Mouse (Mus musculus) stomach, postnatal 0 days (tissue): Measurements from ENCODE around the gene Card10. TPM values are rescaled to one million over a fixed set of nuclear protein-coding genes. Genes with fewer than 3 reads are reported as not detected.

Source experiments
- ATAC-seq: fragments of 200-750 bp; cut with Nextera tagmentation; 2 replicates; pipeline ENCODE4 v1.8.0; 2017; ENCODE audit not compliant: low FRiP score, low TSS enrichment
- DNase-seq: peaks from one replicate; pipeline ENCODE4 v3.0.0-alpha.2; 2016; ENCODE audit warnings: low spot score
- H3K27ac ChIP-seq: fragments of 300-500 bp; sonication (generic); replicated peaks from 2 replicates; pipeline ENCODE4 v1.5.1; 2014; ENCODE audit warnings: mild to moderate bottlenecking, control low read depth
- H3K27me3 ChIP-seq: fragments of 300-500 bp; sonication (generic); 2 replicates; pipeline ENCODE4 v1.6.1; 2014; ENCODE audit warnings: low read length; ENCODE audit not compliant: control insufficient read depth, insufficient read depth
- H3K36me3 ChIP-seq: fragments of 300-500 bp; sonication (generic); 2 replicates; pipeline ENCODE4 v1.6.1; 2014; ENCODE audit warnings: low read length, mixed read lengths; ENCODE audit not compliant: control insufficient read depth, insufficient read depth
- H3K4me1 ChIP-seq: fragments of 300-500 bp; sonication (generic); replicated peaks from 2 replicates; pipeline ENCODE4 v1.6.1; 2014; ENCODE audit warnings: antibody characterized with exemption; ENCODE audit not compliant: control insufficient read depth, insufficient read depth
- H3K4me2 ChIP-seq: fragments of 300-500 bp; sonication (generic); replicated peaks from 2 replicates; pipeline ENCODE4 v1.6.1; 2014; ENCODE audit warnings: low read depth, mild to moderate bottlenecking, control low read depth, moderate library complexity
- H3K4me3 ChIP-seq: fragments of 300-500 bp; sonication (generic); 2 replicates; pipeline ENCODE4 v1.5.1; 2014; ENCODE audit warnings: low read depth, low read length, control low read depth
- H3K9ac ChIP-seq: fragments of 300-500 bp; sonication (generic); 2 replicates; pipeline ENCODE4 v1.6.1; 2014; ENCODE audit warnings: mild to moderate bottlenecking, low read length, control low read depth, mixed read lengths
- H3K9me3 ChIP-seq: fragments of 300-500 bp; sonication (generic); 2 replicates; pipeline ENCODE4 v1.6.1; 2016; ENCODE audit warnings: low read length; ENCODE audit not compliant: control insufficient read depth
- CTCF ChIP-seq: IDR thresholded peaks from 2 replicates; pipeline ENCODE4 v1.5.1; 2016; ENCODE audit warnings: antibody characterized with exemption, low read depth, mild to moderate bottlenecking, moderate library complexity
- EP300 ChIP-seq: optimal IDR thresholded peaks from 2 replicates; pipeline ENCODE3; 2016; ENCODE audit warnings: antibody characterized with exemption
- WGBS: fragments of 180-500 bp; shearing (Covaris S2); extraction: QIAGEN DNeasy Blood & Tissue Kit; methylation state at CpG from one replicate; pipeline ENCODE4 v1.1.7; 2014; 5-methylcytosine and 5-hydroxymethylcytosine counted together
- polyA plus RNA-seq: library from polyadenylated mRNA; unstranded; fragments of >200 nt; fragmentation: Nextera tagmentation; extraction: Ambion mirVana; gene quantifications from 2 replicates; pipeline ENCODE4 v1.2.1, GENCODE M21; 2015

The Card10 gene
- polyA plus RNA-seq, 1 experiment from 2014 or later = 2.4 TPM

DNA sequence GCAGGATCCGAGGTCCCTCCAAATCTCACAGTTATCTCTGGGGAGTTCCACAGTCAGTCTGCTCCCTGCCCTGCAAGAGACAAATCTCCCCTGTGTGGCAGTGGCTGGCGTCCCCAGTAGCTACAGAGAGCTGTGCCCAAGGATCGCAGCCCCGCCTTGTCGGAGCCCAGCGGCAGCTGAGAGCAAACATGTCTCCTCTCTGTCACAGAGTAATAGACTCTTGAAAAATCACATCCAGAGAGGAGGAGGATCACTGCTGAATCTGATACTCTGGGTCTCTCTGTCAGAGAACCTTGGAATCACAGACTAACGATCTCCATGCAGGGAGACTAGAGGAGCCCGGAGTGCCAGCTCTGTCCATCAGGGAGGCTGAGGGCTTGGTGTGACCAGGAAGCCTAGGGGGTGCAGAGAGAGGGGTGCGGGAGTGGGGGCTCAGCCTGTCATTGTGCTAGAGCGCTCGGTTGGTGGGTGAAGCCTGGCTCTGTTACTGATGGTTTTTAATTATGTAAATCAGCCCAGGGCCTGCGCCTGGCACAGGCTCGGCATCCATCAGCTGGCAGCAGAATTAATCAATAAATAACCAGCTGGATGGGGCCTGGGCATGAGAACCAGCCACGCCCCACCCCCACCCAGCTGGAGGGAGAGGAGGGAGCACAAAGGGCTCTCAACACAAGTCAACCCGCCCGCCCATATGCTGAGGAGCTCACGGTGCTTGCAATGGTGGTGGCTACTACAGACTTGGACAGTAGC is 67.2 kb downstream of the Card10 start:
- Histone ChIP-seq H3K9me3 (no peaks in the 10 kb centered on the region), H3K36me3 (no peaks in the 10 kb centered on the region), H3K4me1 (no peaks in the 10 kb centered on the region), H3K9ac (no peak overlapping the region), H3K27ac (no peak overlapping the region), H3K4me3 (no peak overlapping the region), H3K4me2 (no peak overlapping the region), H3K27me3 (no peaks in the 10 kb centered on the region)
- ATAC-seq (0 out of 2 replicates have a peak, but pooled peaks have one; percentile 11), DNase-seq (peak; percentile 47)
- WGBS = 21% methylated on average over 17 of the region's 17 CpGs
- TF ChIP-seq EP300 (no peak), CTCF (no peak)

GRCm38 (mm10) chr15:78731830-78732229 is 71.0 kb downstream of the Card10 start:
- Histone ChIP-seq H3K4me2 (no peak overlapping the region), H3K27me3 (no peaks in the 10 kb centered on the region), H3K4me3 (no peak overlapping the region), H3K27ac (no peak overlapping the region), H3K9ac (no peak overlapping the region), H3K9me3 (no peaks in the 10 kb centered on the region), H3K36me3 (no peaks in the 10 kb centered on the region), H3K4me1 (no peaks in the 10 kb centered on the region)
- no peak for ATAC-seq
- no peak for DNase-seq
- TF ChIP-seq EP300 (no peak), CTCF (no peak)
- WGBS = 55% methylated on average over 4 of the region's 4 CpGs

- no peak for ATAC-seq
- Histone ChIP-seq H3K9ac (no peak overlapping the region), H3K4me3 (no peak overlapping the region), H3K27ac (no peak overlapping the region), H3K4me1 (no peaks in the 10 kb centered on the region), H3K4me2 (no peak overlapping the region), H3K36me3 (no peaks in the 10 kb centered on the region), H3K9me3 (no peaks in the 10 kb centered on the region), H3K27me3 (no peaks in the 10 kb centered on the region)
- DNase-seq = no peak
- TF ChIP-seq CTCF (no peak), EP300 (no peak)
- 78% methylated on average over 12 of the region's 12 CpGs for WGBS
Measured at GRCm38 (mm10) chr15:78730315-78731049, 72.4 kb downstream of the Card10 start.

DNA sequence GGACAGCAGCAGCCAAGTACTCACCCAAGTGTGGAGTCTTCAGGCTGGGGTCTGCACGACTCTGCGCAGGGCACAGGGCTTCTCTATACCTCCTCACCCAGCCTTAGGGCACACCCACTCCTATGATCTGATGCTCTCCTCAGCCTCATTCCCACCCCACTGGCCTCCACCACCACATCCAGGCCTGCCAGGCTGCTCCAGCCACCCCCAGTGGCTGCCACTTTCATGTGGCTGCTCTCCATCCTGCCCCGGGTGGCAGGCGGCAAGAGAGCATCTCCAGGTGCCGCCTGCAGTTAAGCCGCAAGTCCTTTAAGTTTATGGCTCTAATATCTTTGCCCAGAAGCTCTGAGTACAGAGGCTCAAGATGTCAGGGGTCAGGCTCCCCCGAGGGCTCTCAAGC is 76.1 kb downstream of the Card10 start:
- TF ChIP-seq EP300 = no peak
- H3K4me2 ChIP-seq = no peak overlapping the region
- WGBS = 70% methylated on average over 7 of the region's 7 CpGs

More for the DNA sequence above, 76.1 kb downstream of the Card10 start:
- no peak for DNase-seq
- Histone ChIP-seq H3K9ac (no peak overlapping the region), H3K9me3 (no peaks in the 10 kb centered on the region), H3K4me1 (no peaks in the 10 kb centered on the region), H3K4me3 (no peak overlapping the region), H3K27me3 (no peaks in the 10 kb centered on the region), H3K36me3 (no peaks in the 10 kb centered on the region), H3K27ac (no peak overlapping the region)
- no peak for ATAC-seq

Other genes starting within 250 kb of the Card10 start
- 6.4 and 8.0 TPM in 2 replicates for gene Rac2, start 230.3 kb downstream of the Card10 start, polyA plus RNA-seq
- gene Cyth4, start 206.0 kb downstream of the Card10 start, polyA plus RNA-seq = 5.2 and 5.8 TPM in 2 replicates
- gene Elfn2, start 84.3 kb downstream of the Card10 start, polyA plus RNA-seq = 0.06 and 0.11 TPM in 2 replicates
- 5.6 and 7.2 TPM in 2 replicates for gene Mfng, start 29.6 kb downstream of the Card10 start, polyA plus RNA-seq
- 37.7 and 45.4 TPM in 2 replicates for gene Cdc42ep1, start 39.6 kb upstream of the Card10 start, polyA plus RNA-seq
- 39.4 and 39.5 TPM in 2 replicates for gene Lgals2, start 52.5 kb upstream of the Card10 start, polyA plus RNA-seq
- 35.6 and 39.3 TPM in 2 replicates for gene Gga1, start 74.1 kb upstream of the Card10 start, polyA plus RNA-seq
- gene Gm49510, start 96.6 kb upstream of the Card10 start, polyA plus RNA-seq = 0.27 and 0.28 TPM in 2 replicates
- 22.7 and 27.4 TPM in 2 replicates for gene Sh3bp1, start 96.7 kb upstream of the Card10 start, polyA plus RNA-seq
- gene Pdxp, start 110.9 kb upstream of the Card10 start, polyA plus RNA-seq = 4.1 and 4.3 TPM in 2 replicates
- 1,326 and 1,632 TPM in 2 replicates for gene Lgals1, start 123.7 kb upstream of the Card10 start, polyA plus RNA-seq
- gene Nol12, start 131.9 kb upstream of the Card10 start, polyA plus RNA-seq = 32.3 and 36.4 TPM in 2 replicates
- gene Triobp, start 144.7 kb upstream of the Card10 start, polyA plus RNA-seq = 22.4 and 30.6 TPM in 2 replicates
- gene H1f0, start 225.4 kb upstream of the Card10 start, polyA plus RNA-seq = 285 and 309 TPM in 2 replicates
- 0.31 and 0.34 TPM in 2 replicates for gene Galr3, start 238.8 kb upstream of the Card10 start, polyA plus RNA-seq